Mouse (Mus musculus) CH12.LX (cell line): ENCODE results near the gene Plscr2. TPM values are rescaled to one million over a fixed set of nuclear protein-coding genes. Genes with fewer than 3 reads are reported as not detected.

Source experiments
- DNase-seq: peaks from one replicate; pipeline ENCODE4 v3.0.0-alpha.2; 2013; ENCODE audit errors: extremely low read depth
- H3K27ac ChIP-seq: 2 replicates; pipeline ENCODE4 v1.5.1; 2012; ENCODE audit warnings: low read depth, mild to moderate bottlenecking, control low read depth, moderate library complexity; ENCODE audit not compliant: insufficient read depth
- H3K27me3 ChIP-seq: replicated peaks from 2 replicates; pipeline ENCODE3; 2012; ENCODE audit warnings: inconsistent platforms
- H3K36me3 ChIP-seq, 2 experiments: replicated peaks in 1 of 2; 2 replicates each; pipeline versions ENCODE3 to v1.6.1; 2012; ENCODE audit warnings: inconsistent platforms in 1 of 2, low read length in 1 of 2, mild to moderate bottlenecking in 1 of 2, mixed read lengths in 1 of 2, moderate library complexity in 1 of 2; ENCODE audit not compliant: control insufficient read depth in 1 of 2, insufficient read depth in 1 of 2
- H3K4me1 ChIP-seq, 2 experiments: 2 replicates each; pipeline ENCODE4 v1.6.1; 2012; ENCODE audit warnings: inconsistent platforms in 1 of 2, moderate library complexity in 1 of 2; ENCODE audit not compliant: insufficient read depth in 2 of 2, control insufficient read depth in 1 of 2
- H3K4me2 ChIP-seq: 2 replicates; pipeline ENCODE4 v1.6.1; 2012; ENCODE audit warnings: low read depth, mild to moderate bottlenecking, control low read depth; ENCODE audit not compliant: poor library complexity, insufficient read depth, severe bottlenecking
- H3K4me3 ChIP-seq, 3 experiments: fragments of 150-350 bp in 1 of 3; sonication (generic) in 1 of 3; replicated peaks in 1 of 3; 2 replicates each; pipeline versions ENCODE3 to v1.5.1; 2011 to 2012; ENCODE audit warnings: low read depth in 2 of 3, low read length in 2 of 3, mild to moderate bottlenecking in 2 of 3, moderate library complexity in 2 of 3, control low read depth in 1 of 3, improper control_type of control experiment in 1 of 3, inconsistent platforms in 1 of 3, mixed read lengths in 1 of 3; ENCODE audit not compliant: poor library complexity in 1 of 3
- H3K79me2 ChIP-seq: replicated peaks from 2 replicates; pipeline ENCODE4 v1.6.1; 2012; ENCODE audit warnings: mild to moderate bottlenecking, moderate library complexity; ENCODE audit not compliant: control insufficient read depth, poor library complexity, insufficient read depth, severe bottlenecking; ENCODE audit errors: extremely low read depth
- H3K9ac ChIP-seq: 2 replicates; pipeline ENCODE4 v1.6.1; 2012; ENCODE audit warnings: low read depth, mild to moderate bottlenecking, control low read depth, moderate library complexity; ENCODE audit not compliant: insufficient read depth
- H3K9me3 ChIP-seq: replicated peaks from 2 replicates; pipeline ENCODE3; 2012; ENCODE audit warnings: low read length, inconsistent platforms, mixed read lengths
- BHLHE40 ChIP-seq: IDR thresholded peaks from 2 replicates; pipeline ENCODE4 v1.6.1; 2011; ENCODE audit warnings: mild to moderate bottlenecking, low read depth, low read length, improper control_type of control experiment
- CHD1 ChIP-seq: IDR thresholded peaks from 2 replicates; pipeline ENCODE4 v1.6.1; 2012; ENCODE audit warnings: low read depth, low read length, improper control_type of control experiment, inconsistent platforms
- CHD2 ChIP-seq: IDR thresholded peaks from 2 replicates; pipeline ENCODE4 v1.6.1; 2011; ENCODE audit warnings: low read length, improper control_type of control experiment
- CTCF ChIP-seq, 2 experiments: IDR thresholded peaks in 1 of 2; conservative IDR thresholded peaks in 1 of 2; 2 replicates each; pipeline ENCODE4 v1.5.1; 2011 to 2012; ENCODE audit warnings: low read depth in 2 of 2, low read length in 2 of 2, improper control_type of control experiment in 1 of 2, inconsistent platforms in 1 of 2, mild to moderate bottlenecking in 1 of 2, moderate library complexity in 1 of 2
- E2F4 ChIP-seq: IDR thresholded peaks from 2 replicates; pipeline ENCODE4 v1.6.1; 2011; ENCODE audit warnings: low read depth, low read length, improper control_type of control experiment; ENCODE audit not compliant: insufficient replicate concordance
- ELF1 ChIP-seq: IDR thresholded peaks from 2 replicates; pipeline ENCODE4 v1.6.1; 2014; ENCODE audit warnings: low read depth, mild to moderate bottlenecking, inconsistent platforms, low read length, improper control_type of control experiment
- EP300 ChIP-seq: IDR thresholded peaks from 2 replicates; pipeline ENCODE4 v1.6.1; 2011; ENCODE audit warnings: low read length, improper control_type of control experiment
- ETS1 ChIP-seq: conservative IDR thresholded peaks from 2 replicates; pipeline ENCODE4 v1.6.1; 2012; ENCODE audit warnings: low read depth, mild to moderate bottlenecking, inconsistent platforms, low read length, improper control_type of control experiment, moderate library complexity
- GABPA ChIP-seq: IDR thresholded peaks from 2 replicates; pipeline ENCODE4 v1.6.1; 2012; ENCODE audit warnings: low read depth, low read length, improper control_type of control experiment, inconsistent platforms; ENCODE audit not compliant: insufficient replicate concordance
- HCFC1 ChIP-seq: IDR thresholded peaks from 2 replicates; pipeline ENCODE4 v1.6.1; 2012; ENCODE audit warnings: low read depth, mild to moderate bottlenecking, inconsistent platforms, low read length, improper control_type of control experiment
- IRF4 ChIP-seq: IDR thresholded peaks from 2 replicates; pipeline ENCODE4 v1.6.1; 2014; ENCODE audit warnings: low read depth, mild to moderate bottlenecking, inconsistent platforms, low read length, improper control_type of control experiment
- JUN ChIP-seq: IDR thresholded peaks from 2 replicates; pipeline ENCODE4 v1.6.1; 2011; ENCODE audit warnings: low read depth, mild to moderate bottlenecking, low read length, improper control_type of control experiment, moderate library complexity; ENCODE audit not compliant: insufficient read depth
- JUND ChIP-seq: conservative IDR thresholded peaks from 2 replicates; pipeline ENCODE4 v1.6.1; 2011; ENCODE audit warnings: low read depth, low read length, improper control_type of control experiment
- KAT2A ChIP-seq: IDR thresholded peaks from 2 replicates; pipeline ENCODE4 v1.6.1; 2012; ENCODE audit warnings: low read length, improper control_type of control experiment, inconsistent platforms; ENCODE audit not compliant: insufficient replicate concordance
- MAFK ChIP-seq: IDR thresholded peaks from 2 replicates; pipeline ENCODE4 v1.6.1; 2011; ENCODE audit warnings: low read length, improper control_type of control experiment; ENCODE audit not compliant: insufficient replicate concordance
- MAX ChIP-seq: IDR thresholded peaks from 2 replicates; pipeline ENCODE4 v1.6.1; 2011; ENCODE audit warnings: low read length, improper control_type of control experiment
- MAZ ChIP-seq: IDR thresholded peaks from 2 replicates; pipeline ENCODE4 v1.6.1; 2012; ENCODE audit warnings: low read depth, mild to moderate bottlenecking, inconsistent platforms, low read length, improper control_type of control experiment, moderate library complexity
- MEF2A ChIP-seq: IDR thresholded peaks from 2 replicates; pipeline ENCODE4 v1.6.1; 2014; ENCODE audit warnings: low read depth, mild to moderate bottlenecking, inconsistent platforms, low read length, improper control_type of control experiment, borderline replicate concordance
- MXI1 ChIP-seq: IDR thresholded peaks from 2 replicates; pipeline ENCODE4 v1.6.1; 2011; ENCODE audit warnings: mild to moderate bottlenecking, low read depth, low read length, improper control_type of control experiment
- MYC ChIP-seq: IDR thresholded peaks from 2 replicates; pipeline ENCODE4 v1.6.1; 2011; ENCODE audit warnings: low read depth, mild to moderate bottlenecking, improper control_type of control experiment, low read length
- NELFE ChIP-seq: IDR thresholded peaks from 2 replicates; pipeline ENCODE4 v1.6.1; 2011; ENCODE audit warnings: low read depth, low read length, improper control_type of control experiment
- NRF1 ChIP-seq: IDR thresholded peaks from 2 replicates; pipeline ENCODE4 v1.6.1; 2014; ENCODE audit warnings: low read depth, mild to moderate bottlenecking, inconsistent platforms, low read length, improper control_type of control experiment, moderate library complexity
- PAX5 ChIP-seq: IDR thresholded peaks from 2 replicates; pipeline ENCODE4 v1.6.1; 2012; ENCODE audit warnings: low read length, inconsistent platforms, mixed read lengths
- POLR2A ChIP-seq: IDR thresholded peaks from 2 replicates; pipeline ENCODE4 v1.6.1; 2011; ENCODE audit warnings: low read depth, mild to moderate bottlenecking, improper control_type of control experiment, low read length
- POLR2AphosphoS2 ChIP-seq: IDR thresholded peaks from 2 replicates; pipeline ENCODE4 v1.6.1; 2011; ENCODE audit warnings: low read depth, low read length, improper control_type of control experiment
- RAD21 ChIP-seq: IDR thresholded peaks from 2 replicates; pipeline ENCODE4 v1.6.1; 2011; ENCODE audit warnings: low read depth, mild to moderate bottlenecking, low read length, improper control_type of control experiment, moderate library complexity
- RCOR1 ChIP-seq: conservative IDR thresholded peaks from 2 replicates; pipeline ENCODE4 v1.6.1; 2012; ENCODE audit warnings: low read depth, mild to moderate bottlenecking, inconsistent platforms, low read length, improper control_type of control experiment
- SIN3A ChIP-seq: IDR thresholded peaks from 2 replicates; pipeline ENCODE4 v1.6.1; 2012; ENCODE audit warnings: low read length, improper control_type of control experiment, inconsistent platforms
- SMC3 ChIP-seq: IDR thresholded peaks from 2 replicates; pipeline ENCODE4 v1.6.1; 2011; ENCODE audit warnings: low read depth, low read length, improper control_type of control experiment
- TBP ChIP-seq: conservative IDR thresholded peaks from 2 replicates; pipeline ENCODE4 v1.6.1; 2011; ENCODE audit warnings: low read depth, low read length, improper control_type of control experiment
- TCF12 ChIP-seq: IDR thresholded peaks from 2 replicates; pipeline ENCODE4 v1.6.1; 2014; ENCODE audit warnings: low read depth, mild to moderate bottlenecking, inconsistent platforms, low read length, improper control_type of control experiment
- UBTF ChIP-seq: IDR thresholded peaks from 2 replicates; pipeline ENCODE4 v1.6.1; 2012; ENCODE audit warnings: low read depth, mild to moderate bottlenecking, inconsistent platforms, low read length, improper control_type of control experiment, moderate library complexity
- USF1 ChIP-seq: IDR thresholded peaks from 2 replicates; pipeline ENCODE4 v1.6.1; 2014; ENCODE audit warnings: low read depth, mild to moderate bottlenecking, inconsistent platforms, low read length, improper control_type of control experiment
- USF2 ChIP-seq: conservative IDR thresholded peaks from 2 replicates; pipeline ENCODE4 v1.6.1; 2011; ENCODE audit warnings: low read depth, low read length, improper control_type of control experiment
- ZC3H11A ChIP-seq: IDR thresholded peaks from 2 replicates; pipeline ENCODE4 v1.6.1; 2012; ENCODE audit warnings: low read depth, mild to moderate bottlenecking, inconsistent platforms, low read length, improper control_type of control experiment
- ZKSCAN1 ChIP-seq: IDR thresholded peaks from 2 replicates; pipeline ENCODE4 v1.6.1; 2012; ENCODE audit warnings: low read depth, inconsistent platforms, low read length, improper control_type of control experiment, borderline replicate concordance
- ZMIZ1 ChIP-seq: IDR thresholded peaks from 2 replicates; pipeline ENCODE4 v1.6.1; 2012; ENCODE audit warnings: low read depth, mild to moderate bottlenecking, inconsistent platforms, low read length, improper control_type of control experiment
- ZNF384 ChIP-seq: IDR thresholded peaks from 2 replicates; pipeline ENCODE4 v1.6.1; 2012; ENCODE audit warnings: low read depth, low read length, improper control_type of control experiment, inconsistent platforms
- dilution Hi-C: fragments of 300-500 bp; cut with MboI; formaldehyde crosslinking; loops from 2 replicates; pipeline ENCODE4 v1.14.3; 2020; ENCODE audit warnings: low sequenced_read_pairs; ENCODE audit not compliant: extremely low pct_unique_long_range_greater_than_20kb, extremely low pct_ligation_motif_present
- in situ Hi-C: fragments of 300-500 bp; cut with MboI; formaldehyde crosslinking; loops from 3 replicates; pipeline ENCODE4 v1.14.3; 2019; ENCODE audit warnings: low sequenced_read_pairs, low pct_ligation_motif_present, low pct_unique_long_range_greater_than_20kb, mixed read lengths
- polyA plus RNA-seq: library from polyadenylated mRNA; unstranded; fragments of >175 nt; gene quantifications from 2 replicates; pipeline ENCODE4 v1.2.1, GENCODE M21; 2012; ENCODE audit warnings: low read depth; ENCODE audit not compliant: insufficient read length
- total RNA-seq, 2 experiments: library from RNA; depleted of rRNA; stranded (reverse); fragments of 300-350 nt in 1 of 2; fragments of >200 nt in 1 of 2; gene quantifications; 2 replicates each; pipeline ENCODE4 v1.2.3; 2012 to 2014

Gene Plscr2
- total and polyA plus RNA-seq, 3 experiments: 0.91 to 1.4 (median 0.95) TPM

GRCm38 (mm10) chr9:92249987-92250772 lies 25.2 kb upstream of the Plscr2 start:
- peak; percentile 81 for DNase-seq
- dilution Hi-C loops: no loop called here
- in situ Hi-C loops: loop anchor here (25.0 kb wide), 1 partner anchor 237 kb away; no protein-coding TSS in a partner anchor
- Histone ChIP-seq H3K27ac (peak overlapping the region; percentile 100), H3K4me2 (peak overlapping the region; percentile 34; the same call in 1 of the 2 replicates), H3K36me3 (peaks cover 7 to 15% of the 10 kb centered on the region in 2 experiments), H3K79me2 (peaks cover 40% of the 10 kb centered on the region), H3K4me3 (peak overlapping the region; percentile 84 to 99 (median 91))
- TF ChIP-seq NRF1 (peak; percentile 27; the same call in 1 of the 2 replicates), SMC3 (0 out of 2 replicates have a peak, but pooled peaks have one; percentile 2), TBP (0 out of 2 replicates have a peak, but pooled peaks have one; percentile 50), IRF4 (peak; percentile 82), MYC (no peak), CHD1 (no peak), USF2 (no peak), ZNF384 (no peak), JUN (peak; percentile 5; the same call in 1 of the 2 replicates), E2F4 (no peak), ZC3H11A (no peak), TCF12 (peak; percentile 81), POLR2AphosphoS2 (no peak), POLR2A (peak; percentile 79), MAX (no peak; the same call in 1 of the 2 replicates), MEF2A (peak; percentile 87), USF1 (no peak; the same call in 1 of the 2 replicates), ZMIZ1 (no peak), HCFC1 (no peak), RCOR1 (no peak), CHD2 (no peak; the same call in 1 of the 2 replicates), UBTF (no peak), RAD21 (no peak), PAX5 (no peak), JUND (no peak), MXI1 (no peak), MAZ (no peak), EP300 (peak; percentile 34; the same call in 1 of the 2 replicates), ZKSCAN1 (no peak), BHLHE40 (peak; percentile 68), GABPA (no peak), NELFE (peak; percentile 64; the same call in 1 of the 2 replicates), KAT2A (no peak), ETS1 (peak; percentile 77), MAFK (0 out of 2 replicates have a peak, but pooled peaks have one; percentile 32), ELF1 (peak; percentile 87), SIN3A (peak; percentile 39; the same call in 1 of the 2 replicates), CTCF (conservative IDR thresholded peaks at IDR 0.05 in 1 of 2, IDR thresholded peaks at IDR 0.05 in 1 of 2; ENCODE audit: low read depth in 2 of 2, low read length in 2 of 2) (no peak)
- TF ChIP-seq, all 38 proteins: peak for 15
- H3K27me3 ChIP-seq: no peaks in the 10 kb centered on the region
- H3K9me3 ChIP-seq: no peaks in the 10 kb centered on the region
- peaks cover 0 to 26% of the 10 kb centered on the region in 2 experiments; a peak in 2 of 4 replicates for H3K4me1 ChIP-seq
- peak overlapping the region; percentile 100 for H3K9ac ChIP-seq
